Mouse (Mus musculus) hindbrain, embryonic 11.5 days (tissue): ENCODE measurements around the gene Zfp763. TPM values are rescaled to one million over a fixed set of nuclear protein-coding genes. Genes with fewer than 3 reads are reported as not detected.
"Not testable (repeated sequence)": the region's sequence is repeated elsewhere in the genome, so short reads cannot be mapped to it uniquely, and the experiment has no call there.

Experiments
- ATAC-seq: fragments of 200-750 bp; cut with Nextera tagmentation; 2 replicates; pipeline ENCODE4 v1.8.0; 2017; ENCODE audit warnings: mild to moderate bottlenecking, moderate TSS enrichment, moderate library complexity; ENCODE audit not compliant: low FRiP score
- DNase-seq: peaks from one replicate; pipeline ENCODE4 v3.0.0-alpha.2; 2015; ENCODE audit warnings: low spot score
- H3K27ac ChIP-seq: fragments of 300-500 bp; sonication (generic); 2 replicates; pipeline ENCODE4 v1.5.1; 2014; ENCODE audit warnings: mild to moderate bottlenecking, low read depth, low read length
- H3K27me3 ChIP-seq: fragments of 300-500 bp; sonication (generic); 2 replicates; pipeline ENCODE4 v1.6.1; 2014; ENCODE audit warnings: mild to moderate bottlenecking, low read length, moderate library complexity, mixed read lengths; ENCODE audit not compliant: control insufficient read depth, insufficient read depth
- H3K36me3 ChIP-seq: fragments of 300-500 bp; sonication (generic); 2 replicates; pipeline ENCODE4 v1.6.1; 2014; ENCODE audit warnings: mild to moderate bottlenecking, low read length, moderate library complexity, mixed read lengths; ENCODE audit not compliant: control insufficient read depth, insufficient read depth
- H3K4me1 ChIP-seq: fragments of 300-500 bp; sonication (generic); replicated peaks from 2 replicates; pipeline ENCODE4 v1.6.1; 2014; ENCODE audit warnings: low read length, mixed read lengths; ENCODE audit not compliant: control insufficient read depth, insufficient read depth
- H3K4me2 ChIP-seq: fragments of 300-500 bp; sonication (generic); replicated peaks from 2 replicates; pipeline ENCODE4 v1.6.1; 2014; ENCODE audit warnings: mild to moderate bottlenecking, low read depth, low read length
- H3K4me3 ChIP-seq: fragments of 300-500 bp; sonication (generic); 2 replicates; pipeline ENCODE4 v1.5.1; 2014; ENCODE audit warnings: low read depth, low read length
- H3K9ac ChIP-seq: fragments of 300-500 bp; sonication (generic); 2 replicates; pipeline ENCODE4 v1.6.1; 2014; ENCODE audit warnings: low read depth, low read length
- H3K9me3 ChIP-seq: fragments of 300-500 bp; sonication (generic); 2 replicates; pipeline ENCODE4 v1.6.1; 2016; ENCODE audit warnings: low read length; ENCODE audit not compliant: control insufficient read depth
- WGBS: fragments of 180-500 bp; shearing (Covaris S2); extraction: QIAGEN DNeasy Blood & Tissue Kit; methylation state at CpG from one replicate; pipeline ENCODE4 v1.1.7; 2014; 5-methylcytosine and 5-hydroxymethylcytosine counted together
- polyA plus RNA-seq: library from polyadenylated mRNA; unstranded; fragments of >200 nt; fragmentation: Nextera tagmentation; extraction: Ambion mirVana; gene quantifications from 2 replicates; pipeline ENCODE4 v1.2.1, GENCODE M21; 2014

Gene Zfp763
- polyA plus RNA-seq = 20.6 and 24.5 TPM in 2 replicates

DNA sequence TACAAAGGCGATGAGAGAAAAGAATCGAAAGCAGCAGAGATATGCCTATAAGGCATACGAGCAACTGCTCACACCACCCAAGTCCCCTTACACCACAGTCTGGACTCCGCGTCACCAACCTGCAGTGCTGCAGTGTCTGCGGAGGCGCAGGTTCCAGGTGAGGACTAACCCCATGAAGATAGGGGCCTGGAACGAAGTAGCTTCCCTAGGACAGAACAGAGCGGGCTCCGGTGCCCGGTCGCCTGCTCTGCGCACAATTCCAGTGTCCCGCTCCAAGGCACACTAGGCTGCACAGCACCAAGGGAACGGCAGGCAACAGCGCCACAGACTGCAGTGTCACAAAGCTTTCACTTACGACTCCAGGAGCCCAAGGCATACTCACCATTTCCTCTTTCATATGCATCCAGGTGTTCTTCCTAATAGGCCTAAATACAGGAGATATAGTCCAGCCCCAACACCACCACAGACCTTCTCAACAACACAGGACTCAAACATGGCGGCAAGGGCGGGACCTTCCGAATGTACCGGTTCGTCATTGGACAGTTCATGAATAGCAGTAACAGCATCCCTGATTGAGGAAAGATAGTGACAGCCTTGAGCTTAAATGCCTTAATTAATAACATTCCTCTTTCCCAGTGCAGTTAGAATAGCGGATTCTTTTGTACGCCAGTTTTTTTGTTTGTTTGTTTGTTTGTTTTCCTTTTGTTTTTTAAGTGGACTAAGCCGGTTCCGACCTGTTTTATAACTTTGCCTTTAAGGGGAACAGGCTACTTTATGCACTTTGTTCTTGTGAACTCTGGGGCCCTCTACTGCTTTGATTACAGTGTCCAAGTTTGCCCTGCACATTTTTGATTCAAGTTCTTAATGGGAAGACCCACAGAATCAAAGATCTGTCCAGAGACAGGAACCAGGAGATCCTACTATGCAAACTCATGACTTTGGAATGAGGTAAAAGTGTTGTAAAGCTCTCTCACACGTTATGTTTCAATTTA, at the start of gene Zfp763:
TSS of gene Zfp763 (minus strand) at position 503 of the 992 bp plus-strand sequence.
- no peaks in the 10 kb centered on the region for H3K27me3 ChIP-seq
- H3K36me3 ChIP-seq = no peaks in the 10 kb centered on the region
- ATAC-seq = peak; percentile 99
- H3K4me2 ChIP-seq = peak within 1 kb of the TSS; percentile 49
- H3K4me3 ChIP-seq = peak within 1 kb of the TSS; percentile 93
- peak within 1 kb of the TSS; percentile 82 for H3K27ac ChIP-seq
- peak; percentile 87 for DNase-seq
- no peaks in the 10 kb centered on the region for H3K4me1 ChIP-seq
- no peaks in the 10 kb centered on the region for H3K9me3 ChIP-seq
- H3K9ac ChIP-seq = peak within 1 kb of the TSS; percentile 94
- WGBS = 4% methylated on average over 27 of the region's 27 CpGs

DNA sequence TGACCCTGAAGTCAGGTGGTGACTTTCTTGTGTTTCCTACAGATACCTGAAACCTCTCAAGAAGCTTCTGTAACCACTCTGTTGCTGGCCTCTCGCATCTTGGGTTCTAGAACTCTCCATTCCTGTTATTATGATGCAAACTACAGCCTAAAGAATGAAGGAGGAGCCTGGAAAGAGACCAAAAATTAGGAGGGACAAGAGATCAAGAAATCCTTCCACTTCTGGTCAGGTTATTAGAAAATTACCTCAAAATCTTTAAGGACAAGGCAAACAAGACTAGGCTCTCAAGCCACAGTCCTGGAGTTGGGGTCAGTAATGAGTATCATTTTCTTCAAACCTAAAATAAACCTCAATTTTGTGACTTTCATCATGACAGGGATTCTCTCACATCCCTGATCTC, 34.8 kb upstream of the Zfp763 start, which contains the start of gene 4921501E09Rik:
TSS of gene 4921501E09Rik (minus strand) at position 101 of the 400 bp plus-strand sequence.
- no peak within 1 kb of the TSS for H3K4me2 ChIP-seq
- H3K4me3 ChIP-seq = no peak within 1 kb of the TSS
- no peak within 1 kb of the TSS for H3K27ac ChIP-seq
- H3K27me3 ChIP-seq = no peaks in the 10 kb centered on the region
- no peaks in the 10 kb centered on the region for H3K36me3 ChIP-seq
- DNase-seq = no peak
- ATAC-seq = no peak
- 65% methylated on average over 1 of the region's 1 CpGs for WGBS
- H3K9me3 ChIP-seq = no peaks in the 10 kb centered on the region
- H3K9ac ChIP-seq = no peak within 1 kb of the TSS
- no peaks in the 10 kb centered on the region for H3K4me1 ChIP-seq

DNA sequence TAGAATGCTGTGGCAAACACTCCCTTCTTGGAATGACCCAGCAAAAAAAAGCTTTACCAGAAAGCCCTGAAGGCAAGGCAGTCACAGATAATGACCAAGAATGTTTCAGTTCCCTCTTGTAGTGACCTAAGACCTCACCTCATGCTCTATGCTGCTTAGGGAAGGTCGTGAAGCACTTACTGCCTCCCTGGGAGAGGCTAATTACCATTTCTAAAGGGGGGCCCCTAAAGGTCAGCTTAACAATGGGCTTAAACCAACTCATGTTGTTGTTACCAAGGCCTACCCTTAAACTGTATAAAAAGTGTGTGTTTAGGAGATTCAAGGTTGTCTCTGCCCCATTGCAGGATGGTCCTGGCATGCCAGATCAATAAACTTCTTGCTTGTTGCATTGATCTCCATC, 29.8 kb upstream of the Zfp763 start:
- Histone ChIP-seq H3K4me1 (no peaks in the 10 kb centered on the region), H3K27ac (no peak overlapping the region), H3K36me3 (no peaks in the 10 kb centered on the region), H3K9ac (no peak overlapping the region), H3K27me3 (no peaks in the 10 kb centered on the region), H3K4me3 (no peak overlapping the region), H3K9me3 (no peaks in the 10 kb centered on the region), H3K4me2 (no peak overlapping the region)
- no peak for ATAC-seq
- DNase-seq = no peak
- 0% methylated on average over 1 of the region's 1 CpGs for WGBS

DNA sequence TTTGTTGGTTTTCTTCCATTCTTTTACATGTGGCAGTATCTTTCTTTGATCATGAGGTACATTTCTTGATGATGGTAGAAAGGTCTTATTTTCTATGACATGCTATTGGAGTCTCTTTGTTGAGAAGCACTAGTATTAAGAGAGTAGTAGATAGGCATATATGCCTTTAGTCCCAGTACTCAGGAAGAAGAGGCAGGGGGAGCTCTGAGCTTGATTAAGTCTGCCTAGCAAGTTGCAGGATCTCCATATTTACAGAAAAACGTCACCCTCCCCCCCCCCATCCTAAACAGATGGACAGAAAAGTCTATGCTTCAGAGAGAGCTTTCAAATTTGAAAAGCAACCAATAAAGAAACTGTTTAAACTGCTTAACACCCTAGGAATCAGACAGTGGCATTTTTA, 25.6 kb upstream of the Zfp763 start:
- DNase-seq (no peak), ATAC-seq (no peak)
- Histone ChIP-seq H3K27ac (no peak overlapping the region), H3K36me3 (no peaks in the 10 kb centered on the region), H3K4me2 (no peak overlapping the region), H3K4me3 (no peak overlapping the region), H3K9me3 (no peaks in the 10 kb centered on the region), H3K4me1 (no peaks in the 10 kb centered on the region), H3K27me3 (no peaks in the 10 kb centered on the region), H3K9ac (no peak overlapping the region)
- 12% methylated on average over 1 of the region's 1 CpGs for WGBS

DNA sequence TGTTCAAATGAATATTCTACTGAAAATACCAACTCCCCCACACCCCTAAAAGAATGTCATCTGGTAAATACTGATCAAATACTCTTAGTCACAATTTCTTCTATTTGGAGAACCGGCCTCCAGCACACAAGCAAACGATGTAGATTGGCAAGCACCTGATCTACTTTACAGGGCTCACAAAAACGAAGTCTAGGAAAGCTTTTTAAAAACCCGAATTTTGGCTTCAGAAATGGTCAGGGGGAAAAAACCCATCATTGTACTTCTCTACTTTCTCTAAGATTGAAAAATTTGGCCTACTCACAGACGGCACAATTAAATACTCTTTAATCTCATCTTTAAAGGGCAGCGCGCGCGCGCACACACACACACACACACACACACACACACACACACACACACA, 826 bp downstream of the Zfp763 start:
- H3K36me3 ChIP-seq = no peaks in the 10 kb centered on the region
- H3K9me3 ChIP-seq = 0 out of 2 replicates have a peak, but pooled peaks cover 3% of the 10 kb centered on the region
- peak overlapping the region; percentile 93 for H3K4me3 ChIP-seq
- ATAC-seq (no peak), DNase-seq (no peak)
- H3K4me1 ChIP-seq = no peaks in the 10 kb centered on the region
- H3K4me2 ChIP-seq = peak overlapping the region; percentile 49
- WGBS = 13% methylated on average over 10 of the region's 10 CpGs
- no peak overlapping the region for H3K27ac ChIP-seq
- no peaks in the 10 kb centered on the region for H3K27me3 ChIP-seq
- H3K9ac ChIP-seq = peak overlapping the region; percentile 94; the same call in 1 of the 2 replicates

DNA sequence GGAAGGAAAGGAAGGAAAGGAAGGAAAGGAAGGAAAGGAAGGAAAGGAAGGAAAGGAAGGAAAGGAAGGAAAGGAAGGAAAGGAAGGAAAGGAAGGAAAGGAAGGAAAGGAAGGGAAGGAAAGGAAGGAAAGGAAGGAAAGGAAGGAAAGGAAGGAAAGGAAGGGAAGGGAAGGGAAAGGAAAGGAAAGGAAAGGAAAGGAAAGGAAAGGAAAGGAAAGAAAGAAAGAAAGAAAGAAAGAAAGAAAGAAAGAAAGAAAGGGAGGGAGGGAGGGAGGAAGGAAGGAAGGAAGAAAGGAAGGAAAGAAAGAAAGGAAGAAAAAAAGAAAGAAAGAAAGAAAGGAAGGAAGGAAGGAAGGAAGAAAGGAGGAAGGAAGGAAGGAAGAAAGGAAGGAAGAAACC, 12.8 kb downstream of the Zfp763 start:
- H3K9ac ChIP-seq, H3K27me3 ChIP-seq, ATAC-seq, H3K4me1 ChIP-seq, H3K27ac ChIP-seq, H3K4me2 ChIP-seq, DNase-seq, H3K4me3 ChIP-seq: not testable (repeated sequence)
- Histone ChIP-seq H3K9me3 (peaks cover 38% of the 10 kb centered on the region), H3K36me3 (peaks cover 45% of the 10 kb centered on the region)

DNA sequence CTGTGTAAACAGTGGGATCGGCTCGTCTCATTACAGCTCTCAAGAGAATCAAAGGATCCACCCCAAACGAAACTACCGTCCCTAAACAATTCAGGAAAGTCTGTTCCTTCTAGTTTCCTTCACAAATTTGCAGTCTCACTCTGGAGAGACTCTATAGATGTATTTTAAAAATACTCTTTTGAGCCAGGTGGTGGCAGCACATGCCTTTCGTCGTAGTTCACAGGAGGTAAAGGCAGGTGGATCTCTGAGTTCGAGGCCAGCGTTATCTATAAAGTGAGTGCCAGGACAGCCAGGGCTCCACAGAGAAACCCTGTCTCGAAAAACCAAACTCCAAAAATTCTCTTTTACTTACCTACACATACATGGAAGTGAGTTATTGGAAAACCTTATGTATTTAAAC, 24.9 kb downstream of the Zfp763 start:
- ATAC-seq (no peak), DNase-seq (no peak)
- Histone ChIP-seq H3K27me3 (no peaks in the 10 kb centered on the region), H3K9me3 (peaks cover 3% of the 10 kb centered on the region), H3K9ac (no peak overlapping the region), H3K27ac (no peak overlapping the region), H3K36me3 (peaks cover 15% of the 10 kb centered on the region), H3K4me2 (no peak overlapping the region), H3K4me3 (no peak overlapping the region), H3K4me1 (no peaks in the 10 kb centered on the region)
- 52% methylated on average over 9 of the region's 9 CpGs for WGBS

DNA sequence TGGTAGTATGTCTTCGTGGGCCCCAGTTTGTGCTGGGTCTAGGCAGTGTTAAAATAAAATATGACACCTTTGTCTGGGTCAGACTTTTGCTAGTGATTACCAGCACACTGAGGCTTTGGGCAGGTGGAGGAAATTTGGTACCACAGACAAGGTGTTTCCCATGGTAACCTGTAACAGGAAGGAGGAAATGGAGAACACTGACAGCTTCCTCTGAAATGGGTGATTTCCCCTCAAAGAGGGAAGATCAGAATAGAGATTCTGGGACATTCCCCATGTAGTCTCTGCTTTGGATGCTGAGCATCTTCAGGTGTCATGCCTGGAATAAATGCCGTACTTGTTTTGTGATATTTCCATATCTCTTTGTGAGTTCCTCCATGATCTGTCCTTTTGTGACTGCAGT, 34.7 kb downstream of the Zfp763 start:
- H3K4me2 ChIP-seq = no peak overlapping the region
- H3K27me3 ChIP-seq = no peaks in the 10 kb centered on the region
- 0 out of 2 replicates have a peak, but pooled peaks cover 4% of the 10 kb centered on the region for H3K4me1 ChIP-seq
- WGBS = 89% methylated on average over 2 of the region's 2 CpGs
- H3K36me3 ChIP-seq = peaks cover 12% of the 10 kb centered on the region
- H3K9ac ChIP-seq = no peak overlapping the region
- DNase-seq (no peak), ATAC-seq (no peak)
- no peak overlapping the region for H3K27ac ChIP-seq
- H3K4me3 ChIP-seq = no peak overlapping the region
- no peaks in the 10 kb centered on the region for H3K9me3 ChIP-seq
